In genomic region chrX:8142948-8143347, GRCm38 (mm10) we compare ENCODE assay signal across 21 mouse cellular contexts. TPM values are rescaled to one million over a fixed set of nuclear protein-coding genes. Genes with fewer than 3 reads are reported as not detected.
DNase-seq lines count a peak whose midpoint lies in the region; ATAC-seq and TF ChIP-seq lines count a peak whose summit lies in the region.
"Had no signal": no experiment of that assay in that cellular context is flagged by ENCODE, and none has a peak within 500 bp of the region (broad histone marks: within the 10 kb centered on the region; RNA-seq: fewer than 3 reads in every experiment).

No protein-coding gene starts in this region.

- H3K27me3 ChIP-seq in kidney, embryonic 15.5 days = no peaks in the 10 kb centered on the region
- no peaks in the 10 kb centered on the region for H3K27me3 ChIP-seq in MEL (ENCODE audit: control insufficient read depth in 1 of 2, insufficient read depth in 2 of 2, low read length in 2 of 2)
- no peaks in the 10 kb centered on the region for H3K27me3 ChIP-seq in liver, embryonic 11.5 days (replicated peaks; ENCODE audit: control insufficient read depth, insufficient read depth, low read length)
- H3K27me3 ChIP-seq: intestine, embryonic 15.5 days; limb, embryonic 15.5 days; midbrain, embryonic 15.5 days; stomach, embryonic 15.5 days had no signal

- peaks cover 10% of the 10 kb centered on the region for H3K4me1 ChIP-seq in kidney, embryonic 15.5 days
- H3K4me1 ChIP-seq in MEL (ENCODE audit: control insufficient read depth in 1 of 2, insufficient read depth in 2 of 2, low read length in 2 of 2) = peaks cover 0 to 7% of the 10 kb centered on the region in 2 experiments; a peak in 2 of 4 replicates
- H3K4me1 ChIP-seq in liver, embryonic 11.5 days (replicated peaks; ENCODE audit: control insufficient read depth, insufficient read depth, low read length) = no peaks in the 10 kb centered on the region
- H3K4me1 ChIP-seq: intestine, embryonic 15.5 days had no signal

- intact Hi-C loops in gastrocnemius, postnatal 14 days (cut with DNase I; ENCODE audit: low total_unique reads) = no loop called here

- H3K27ac ChIP-seq in kidney, embryonic 15.5 days = no peak overlapping the region
- H3K27ac ChIP-seq in MEL (ENCODE audit: control insufficient read depth, low read depth, low read length) = peak overlapping the region; percentile 99
- no peak overlapping the region for H3K27ac ChIP-seq in liver, embryonic 11.5 days (ENCODE audit: low read depth, low read length)
- H3K27ac ChIP-seq: hindbrain, embryonic 14.5 days; intestine, embryonic 15.5 days; layer of hippocampus, adult 2 months; limb, embryonic 15.5 days; midbrain, embryonic 15.5 days; stomach, embryonic 15.5 days had no signal

- H3K79me2 ChIP-seq in MEL (ENCODE audit: control insufficient read depth, insufficient read depth, low read length, poor library complexity) = peaks cover 25% of the 10 kb centered on the region

- no peak for TF ChIP-seq EP300 in MEL (IDR thresholded peaks at IDR 0.05; ENCODE audit: low read depth in 1 of 2, low read length in 2 of 2)

- TF ChIP-seq RAD21 in MEL (IDR thresholded peaks at IDR 0.05; ENCODE audit: low read depth, low read length) = no peak

- TF ChIP-seq POLR2A in MEL (IDR thresholded peaks at IDR 0.05; ENCODE audit: control insufficient read depth in 1 of 2, insufficient read depth in 1 of 2, low read depth in 1 of 2, low read length in 2 of 2, poor library complexity in 1 of 2) = peak in 1 of 2 experiments; percentile 31; a peak in 1 of 4 replicates

- H3K36me3 ChIP-seq in kidney, embryonic 15.5 days = peaks cover 54% of the 10 kb centered on the region
- peaks cover 26 to 46% of the 10 kb centered on the region in 2 experiments for H3K36me3 ChIP-seq in MEL (ENCODE audit: control insufficient read depth in 1 of 2, insufficient read depth in 2 of 2, low read length in 2 of 2)
- H3K36me3 ChIP-seq in liver, embryonic 11.5 days (ENCODE audit: control insufficient read depth, insufficient read depth, low read length) = peaks cover 23% of the 10 kb centered on the region
- H3K36me3 ChIP-seq: intestine, embryonic 15.5 days; midbrain, embryonic 15.5 days had no signal

- no peak for ATAC-seq in kidney, embryonic 15.5 days (replicated peaks; ENCODE audit: low FRiP score)
- ATAC-seq in liver, embryonic 11.5 days (replicated peaks; ENCODE audit: low FRiP score) = no peak
- 0 out of 2 replicates have a peak, but pooled peaks have one; percentile 24 for ATAC-seq in megakaryocyte-erythroid progenitor cell, adult 5-6 weeks (replicated peaks; ENCODE audit: low FRiP score, low TSS enrichment, poor library complexity, severe bottlenecking)
- ATAC-seq: intestine, embryonic 15.5 days; midbrain, embryonic 15.5 days had no signal

- no peak for TF ChIP-seq CTCF in MEL (IDR thresholded peaks at IDR 0.05 in 2 of 3, conservative IDR thresholded peaks at IDR 0.05 in 1 of 3; ENCODE audit: control insufficient read depth in 1 of 3, insufficient read depth in 1 of 3, low read depth in 2 of 3, low read length in 3 of 3, poor library complexity in 1 of 3, severe bottlenecking in 1 of 3)

- no peak for DNase-seq in kidney, adult 9 months
- peak; percentile 83 for DNase-seq in MEL (ENCODE audit: low read depth, low spot score)
- DNase-seq in liver, embryonic 11.5 days (ENCODE audit: low spot score) = no peak
- no peak for DNase-seq in gastrocnemius, postnatal 14 days
- DNase-seq in cerebellum, adult 18-20 months = no peak
- DNase-seq in adrenal gland, adult 2 months = no peak
- DNase-seq: adrenal gland, adult 8-10 months; cerebellum, adult 11 months; gastrocnemius, postnatal 36 days; heart, postnatal 14 days; lung, postnatal 36 days; right cerebral cortex, postnatal 14 days; thymus, adult 2 months had no signal

- H3K4me3 ChIP-seq in kidney, embryonic 15.5 days (replicated peaks) = no peak overlapping the region
- H3K4me3 ChIP-seq in MEL (ENCODE audit: control insufficient read depth in 1 of 2, insufficient read depth in 1 of 2, low read depth in 2 of 2, low read length in 2 of 2) = peak overlapping the region; percentile 27 to 29; a peak in 3 of 4 replicates
- peak overlapping the region; percentile 21; the same call in 1 of the 2 replicates for H3K4me3 ChIP-seq in liver, embryonic 11.5 days (ENCODE audit: low read depth, low read length)
- H3K4me3 ChIP-seq: layer of hippocampus, adult 2 months; limb, embryonic 15.5 days; midbrain, embryonic 15.5 days had no signal

- H3K9ac ChIP-seq in kidney, embryonic 15.5 days = no peak overlapping the region
- H3K9ac ChIP-seq in MEL (ENCODE audit: control insufficient read depth, low read depth, low read length, poor library complexity, severe bottlenecking) = peak overlapping the region; percentile 96
- H3K9ac ChIP-seq in liver, embryonic 11.5 days (ENCODE audit: low read depth, low read length) = no peak overlapping the region
- H3K9ac ChIP-seq: hindbrain, embryonic 14.5 days; intestine, embryonic 15.5 days; limb, embryonic 15.5 days; midbrain, embryonic 15.5 days; stomach, embryonic 15.5 days had no signal

- no peaks in the 10 kb centered on the region for H3K9me3 ChIP-seq in kidney, embryonic 15.5 days (replicated peaks)
- H3K9me3 ChIP-seq in MEL (replicated peaks; ENCODE audit: insufficient read depth, low read length) = no peaks in the 10 kb centered on the region
- H3K9me3 ChIP-seq in liver, embryonic 11.5 days (ENCODE audit: control insufficient read depth, low read length) = no peaks in the 10 kb centered on the region
- H3K9me3 ChIP-seq: intestine, embryonic 15.5 days; limb, embryonic 15.5 days; midbrain, embryonic 15.5 days; stomach, embryonic 15.5 days had no signal

- H3K4me2 ChIP-seq in kidney, embryonic 15.5 days = peak overlapping the region; percentile 12; the same call in 1 of the 2 replicates
- peak overlapping the region; percentile 82 for H3K4me2 ChIP-seq in liver, embryonic 11.5 days

- WGBS in kidney, embryonic 15.5 days = 91% methylated on average over 7 of the region's 7 CpGs
- WGBS in liver, embryonic 11.5 days = 68% methylated on average over 7 of the region's 7 CpGs

RNA-seq across cellular contexts. Expression of gene Rbm3, which starts 2.7 kb away (rescaled TPM):
- polyA plus RNA-seq in kidney, embryonic 15.5 days (2015; fragmentation: Nextera tagmentation; extraction: Ambion mirVana) = 490 and 492 TPM in 2 replicates
- 906 and 1,021 TPM in 2 replicates for total RNA-seq in MEL (2012; rRNA removed)
- 100 to 1,000 TPM in 1 of 2 experiments, not detected in 1; 750 TPM for polyA plus RNA-seq in MEL (2012; ENCODE audit: insufficient read depth in 1 of 2, insufficient read length in 2 of 2, low read depth in 1 of 2, low replicate concordance in 2 of 2, missing spikeins in 1 of 2)
- 469 and 471 TPM in 2 replicates for polyA plus RNA-seq in liver, embryonic 11.5 days (2014; fragmentation: Nextera tagmentation; extraction: Ambion mirVana)
- 798 and 978 TPM in 2 replicates for total RNA-seq in megakaryocyte-erythroid progenitor cell, adult 5-6 weeks (2014; fragmentation: Nextera tagmentation)
- 1,469 and 1,492 TPM in 2 replicates for total RNA-seq in megakaryocyte-erythroid progenitor cell, adult 5-6 weeks (2017)
- total RNA-seq in gastrocnemius, postnatal 14 days (2021) = 100 to 1,000 TPM; 179 to 195 TPM
- 100 to 1,000 TPM in 1 of 2 experiments, 10 to 100 TPM in 1; 54.5 to 106 TPM for total RNA-seq in adrenal gland, adult 2 months (2021)
- 28.5 and 30.7 TPM in 2 replicates for polyA plus RNA-seq in adrenal gland, adult 2 months (2012; rRNA removed)

RNA-seq across cellular contexts. Expression of gene Wdr13, which starts 10.3 kb away (rescaled TPM):
- polyA plus RNA-seq in kidney, embryonic 15.5 days (2015; fragmentation: Nextera tagmentation; extraction: Ambion mirVana) = 22.7 and 29.3 TPM in 2 replicates
- 23.8 and 29.6 TPM in 2 replicates for total RNA-seq in MEL (2012; rRNA removed)
- polyA plus RNA-seq in MEL (2012; ENCODE audit: insufficient read depth in 1 of 2, insufficient read length in 2 of 2, low read depth in 1 of 2, low replicate concordance in 2 of 2, missing spikeins in 1 of 2) = 10 to 100 TPM in 1 of 2 experiments, not detected in 1; 46.8 TPM
- 15.9 and 17.7 TPM in 2 replicates for polyA plus RNA-seq in liver, embryonic 11.5 days (2014; fragmentation: Nextera tagmentation; extraction: Ambion mirVana)
- 23.0 TPM in 2 replicates for total RNA-seq in megakaryocyte-erythroid progenitor cell, adult 5-6 weeks (2014; fragmentation: Nextera tagmentation)
- total RNA-seq in megakaryocyte-erythroid progenitor cell, adult 5-6 weeks (2017) = 14.9 and 26.6 TPM in 2 replicates
- 10 to 100 TPM; 19.6 to 20.6 TPM for total RNA-seq in gastrocnemius, postnatal 14 days (2021)
- total RNA-seq in adrenal gland, adult 2 months (2021) = 10 to 100 TPM; 52.4 to 57.7 TPM
- 213 and 220 TPM in 2 replicates for polyA plus RNA-seq in adrenal gland, adult 2 months (2012; rRNA removed)

RNA-seq across cellular contexts. Expression of gene Tbc1d25, which starts 33.0 kb away (rescaled TPM):
- 12.1 and 12.2 TPM in 2 replicates for polyA plus RNA-seq in kidney, embryonic 15.5 days (2015; fragmentation: Nextera tagmentation; extraction: Ambion mirVana)
- 8.0 and 10.1 TPM in 2 replicates for total RNA-seq in MEL (2012; rRNA removed)
- polyA plus RNA-seq in MEL (2012; ENCODE audit: insufficient read depth in 1 of 2, insufficient read length in 2 of 2, low read depth in 1 of 2, low replicate concordance in 2 of 2, missing spikeins in 1 of 2) = 10 to 100 TPM in 1 of 2 experiments, not detected in 1; 23.4 TPM
- polyA plus RNA-seq in liver, embryonic 11.5 days (2014; fragmentation: Nextera tagmentation; extraction: Ambion mirVana) = 10.5 and 11.1 TPM in 2 replicates
- 8.4 and 13.1 TPM in 2 replicates for total RNA-seq in megakaryocyte-erythroid progenitor cell, adult 5-6 weeks (2014; fragmentation: Nextera tagmentation)
- 4.8 and 6.9 TPM in 2 replicates for total RNA-seq in megakaryocyte-erythroid progenitor cell, adult 5-6 weeks (2017)
- total RNA-seq in gastrocnemius, postnatal 14 days (2021) = 1 to 10 TPM; 2.5 to 3.7 TPM
- 1 to 10 TPM; 8.8 to 9.6 TPM for total RNA-seq in adrenal gland, adult 2 months (2021)
- 11.1 and 12.9 TPM in 2 replicates for polyA plus RNA-seq in adrenal gland, adult 2 months (2012; rRNA removed)

RNA-seq across cellular contexts. Expression of gene Ebp, which starts 50.4 kb away (rescaled TPM):
- 34.1 and 36.9 TPM in 2 replicates for polyA plus RNA-seq in kidney, embryonic 15.5 days (2015; fragmentation: Nextera tagmentation; extraction: Ambion mirVana)
- 99.4 and 103 TPM in 2 replicates for total RNA-seq in MEL (2012; rRNA removed)
- polyA plus RNA-seq in MEL (2012; ENCODE audit: insufficient read depth in 1 of 2, insufficient read length in 2 of 2, low read depth in 1 of 2, low replicate concordance in 2 of 2, missing spikeins in 1 of 2) = 100 to 1,000 TPM in 1 of 2 experiments, not detected in 1; 133 TPM
- polyA plus RNA-seq in liver, embryonic 11.5 days (2014; fragmentation: Nextera tagmentation; extraction: Ambion mirVana) = 54.7 and 55.6 TPM in 2 replicates
- 31.3 and 44.2 TPM in 2 replicates for total RNA-seq in megakaryocyte-erythroid progenitor cell, adult 5-6 weeks (2014; fragmentation: Nextera tagmentation)
- 46.6 and 58.9 TPM in 2 replicates for total RNA-seq in megakaryocyte-erythroid progenitor cell, adult 5-6 weeks (2017)
- total RNA-seq in gastrocnemius, postnatal 14 days (2021) = 10 to 100 TPM; 11.3 to 11.8 TPM
- total RNA-seq in adrenal gland, adult 2 months (2021) = 100 to 1,000 TPM in 1 of 2 experiments, 10 to 100 TPM in 1; 55.1 to 112 TPM
- 170 and 218 TPM in 2 replicates for polyA plus RNA-seq in adrenal gland, adult 2 months (2012; rRNA removed)

RNA-seq across cellular contexts. Expression of gene Was, which starts 52.6 kb away (rescaled TPM):
- 0.23 and 0.49 TPM in 2 replicates for polyA plus RNA-seq in kidney, embryonic 15.5 days (2015; fragmentation: Nextera tagmentation; extraction: Ambion mirVana)
- 133 and 146 TPM in 2 replicates for total RNA-seq in MEL (2012; rRNA removed)
- 100 to 1,000 TPM in 1 of 2 experiments, not detected in 1; 167 TPM for polyA plus RNA-seq in MEL (2012; ENCODE audit: insufficient read depth in 1 of 2, insufficient read length in 2 of 2, low read depth in 1 of 2, low replicate concordance in 2 of 2, missing spikeins in 1 of 2)
- polyA plus RNA-seq in liver, embryonic 11.5 days (2014; fragmentation: Nextera tagmentation; extraction: Ambion mirVana) = 6.5 and 6.7 TPM in 2 replicates
- 39.5 and 46.0 TPM in 2 replicates for total RNA-seq in megakaryocyte-erythroid progenitor cell, adult 5-6 weeks (2014; fragmentation: Nextera tagmentation)
- total RNA-seq in megakaryocyte-erythroid progenitor cell, adult 5-6 weeks (2017) = 56.1 and 61.3 TPM in 2 replicates
- total RNA-seq in gastrocnemius, postnatal 14 days (2021) = under 1 TPM; 0.84 to 0.93 TPM
- 1 to 10 TPM; 2.4 to 3.2 TPM for total RNA-seq in adrenal gland, adult 2 months (2021)
- polyA plus RNA-seq in adrenal gland, adult 2 months (2012; rRNA removed) = 2.1 and 2.5 TPM in 2 replicates
